Mouse (Mus musculus): ENCODE results near the gene Dusp12.

DNA sequence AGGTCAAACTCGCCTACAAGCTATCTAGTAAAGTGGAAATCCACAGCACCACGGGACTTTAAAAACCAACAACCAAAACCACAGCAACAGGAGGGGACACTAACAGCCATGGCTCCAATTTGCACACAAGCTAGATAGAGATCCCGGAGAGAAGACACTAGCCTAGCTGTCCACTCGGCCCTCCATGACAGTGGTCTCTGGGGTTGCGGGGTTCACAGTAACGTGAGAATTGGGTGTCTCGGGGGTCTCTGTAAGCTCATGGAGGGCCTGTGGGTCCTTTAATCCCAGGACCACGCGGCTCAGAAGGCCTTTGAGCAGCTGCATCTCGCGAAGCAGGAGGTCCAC is 21.7 kb upstream of the Dusp12 start:
- TF ChIP-seq CTCF (IDR thresholded peaks at IDR 0.05; ENCODE audit: borderline replicate concordance, control insufficient read depth, extremely low read depth, insufficient read depth, low read length, poor library complexity) = no peak
- TF ChIP-seq POLR2A (IDR thresholded peaks at IDR 0.05; ENCODE audit: control insufficient read depth, extremely low read depth, insufficient read depth, low read length, poor library complexity) = no peak
